Mouse (Mus musculus) duodenum, adult 2 months (tissue): Measurements from ENCODE around the gene Fmo5. TPM values are rescaled to one million over a fixed set of nuclear protein-coding genes. Genes with fewer than 3 reads are reported as not detected.

Experiments used
- polyA plus RNA-seq: library from polyadenylated mRNA; depleted of rRNA; stranded (reverse); fragments of >200 nt; gene quantifications from 2 replicates; pipeline ENCODE4 v1.2.3, GENCODE M21; 2012; ENCODE audit warnings: low replicate concordance; rRNA removed

Gene Fmo5
- polyA plus RNA-seq: 20.4 and 66.6 TPM in 2 replicates

GRCm38 (mm10) chr3:97628391-97629001, at the start of gene Fmo5:
TSS of gene Fmo5 (plus strand) at chr3:97628804.

GRCm38 (mm10) chr3:97609845-97610410, 18.7 kb upstream of the Fmo5 start, which contains the start of gene Chd1l:
TSS of gene Chd1l (minus strand) at chr3:97610203.

GRCm38 (mm10) chr3:97657655-97658411, 29.2 kb downstream of the Fmo5 start, which contains the start of gene Prkab2:
TSS of gene Prkab2 (plus strand) at chr3:97658193.

GRCm38 (mm10) chr3:97674644-97675110, 46.1 kb downstream of the Fmo5 start, which contains the start of gene Gm17651:
TSS of gene Gm17651 (minus strand) at chr3:97674694.

Other genes with a start within 250 kb of the Fmo5 start
- not detected in 2 replicates for gene Olfr1402, start 206.8 kb upstream of the Fmo5 start, polyA plus RNA-seq
- gene Chd1l, start 18.6 kb upstream of the Fmo5 start, polyA plus RNA-seq: 1.6 and 1.9 TPM in 2 replicates
- gene Prkab2, start 29.4 kb downstream of the Fmo5 start, polyA plus RNA-seq: 0.63 and 2.2 TPM in 2 replicates
- gene Gm17651, start 45.9 kb downstream of the Fmo5 start, polyA plus RNA-seq: not detected in 2 replicates